Mouse (Mus musculus) forebrain, embryonic 15.5 days (tissue): Measurements from ENCODE around the gene Vmn1r122. TPM values are rescaled to one million over a fixed set of nuclear protein-coding genes. Genes with fewer than 3 reads are reported as not detected.
"Not testable (repeated sequence)": the region's sequence is repeated elsewhere in the genome, so short reads cannot be mapped to it uniquely, and the experiment has no call there.

Experiments
- ATAC-seq: fragments of 200-750 bp; cut with Nextera tagmentation; replicated peaks from 2 replicates; pipeline ENCODE4 v1.8.0; 2017; ENCODE audit warnings: mild to moderate bottlenecking, moderate TSS enrichment, moderate library complexity
- H3K27ac ChIP-seq: fragments of 300-500 bp; sonication (generic); replicated peaks from 2 replicates; pipeline ENCODE4 v1.5.1; 2015; ENCODE audit warnings: mild to moderate bottlenecking, inconsistent platforms
- H3K27me3 ChIP-seq: fragments of 300-500 bp; sonication (generic); 2 replicates; pipeline ENCODE4 v1.6.1; 2015; ENCODE audit warnings: inconsistent platforms
- H3K36me3 ChIP-seq: fragments of 300-500 bp; sonication (generic); 2 replicates; pipeline ENCODE4 v1.6.1; 2015; ENCODE audit warnings: mild to moderate bottlenecking, inconsistent platforms
- H3K4me1 ChIP-seq: fragments of 300-500 bp; sonication (generic); 2 replicates; pipeline ENCODE4 v1.6.1; 2015; ENCODE audit warnings: inconsistent platforms
- H3K4me2 ChIP-seq: fragments of 300-500 bp; sonication (generic); replicated peaks from 2 replicates; pipeline ENCODE4 v1.6.1; 2015; ENCODE audit warnings: mild to moderate bottlenecking, inconsistent platforms
- H3K4me3 ChIP-seq: fragments of 300-500 bp; sonication (generic); 2 replicates; pipeline ENCODE4 v1.5.1; 2015; ENCODE audit warnings: mild to moderate bottlenecking, inconsistent platforms
- H3K9ac ChIP-seq: fragments of 300-500 bp; sonication (generic); replicated peaks from 2 replicates; pipeline ENCODE4 v1.6.1; 2015; ENCODE audit warnings: mild to moderate bottlenecking, inconsistent platforms
- H3K9me3 ChIP-seq: fragments of 300-500 bp; sonication (generic); 2 replicates; pipeline ENCODE4 v1.6.1; 2016; ENCODE audit warnings: inconsistent platforms
- WGBS: fragments of 180-500 bp; shearing (Covaris S2); methylation state at CpG from one replicate; pipeline ENCODE4 v1.1.7; 2015; ENCODE audit warnings: mixed read lengths; 5-methylcytosine and 5-hydroxymethylcytosine counted together
- polyA plus RNA-seq: library from polyadenylated mRNA; unstranded; fragments of >200 nt; fragmentation: Nextera tagmentation; extraction: Ambion mirVana; gene quantifications from 2 replicates; pipeline ENCODE4 v1.2.1, GENCODE M21; 2015

Vmn1r122 gene
- not detected in 2 replicates for polyA plus RNA-seq

- H3K4me2 ChIP-seq, ATAC-seq, H3K36me3 ChIP-seq, H3K4me1 ChIP-seq, H3K27me3 ChIP-seq, H3K4me3 ChIP-seq, H3K9ac ChIP-seq, H3K9me3 ChIP-seq, H3K27ac ChIP-seq: not testable (repeated sequence)
- 55% methylated on average over 2 of the region's 3 CpGs for WGBS
Measured at GRCm38 (mm10) chr7:21134028-21134427, at the start of gene Vmn1r122. TSS of gene Vmn1r122 (minus strand) at chr7:21134128.

GRCm38 (mm10) chr7:21161885-21162284 is 28.0 kb upstream of the Vmn1r122 start, which contains the start of gene Vmn1r123:
TSS of gene Vmn1r123 (plus strand) at chr7:21162185.
- not testable (repeated sequence) for H3K27me3 ChIP-seq, ATAC-seq, H3K4me1 ChIP-seq, H3K36me3 ChIP-seq, H3K4me3 ChIP-seq, H3K9ac ChIP-seq, H3K4me2 ChIP-seq, H3K27ac ChIP-seq, H3K9me3 ChIP-seq
- 13% methylated on average over 1 of the region's 3 CpGs for WGBS

GRCm38 (mm10) chr7:21098413-21098812 is 35.5 kb downstream of the Vmn1r122 start, which contains the start of gene Vmn1r121:
TSS of gene Vmn1r121 (minus strand) at chr7:21098513.
- H3K27me3 ChIP-seq, H3K4me2 ChIP-seq, H3K9me3 ChIP-seq, H3K27ac ChIP-seq, H3K4me3 ChIP-seq, H3K9ac ChIP-seq, H3K4me1 ChIP-seq, ATAC-seq, H3K36me3 ChIP-seq: not testable (repeated sequence)
- 78% methylated on average over 5 of the region's 5 CpGs for whole genome bisulfite sequencing

Other genes with a start within 250 kb of the Vmn1r122 start
- gene Vmn1r118, start 221.8 kb downstream of the Vmn1r122 start, polyA plus RNA-seq, result not detected in 2 replicates
- gene Vmn1r119, start 121.7 kb downstream of the Vmn1r122 start, polyA plus RNA-seq, result not detected in 2 replicates
- not detected in 2 replicates for gene Vmn1r120, start 80.3 kb downstream of the Vmn1r122 start, polyA plus RNA-seq
- not detected in 2 replicates for gene Vmn1r121, start 35.6 kb downstream of the Vmn1r122 start, polyA plus RNA-seq
- gene Vmn1r123, start 28.1 kb upstream of the Vmn1r122 start, polyA plus RNA-seq, result not detected in 2 replicates
- not detected in 2 replicates for gene Gm5157, start 56.3 kb upstream of the Vmn1r122 start, polyA plus RNA-seq
- gene Vmn1r124, start 126.5 kb upstream of the Vmn1r122 start, polyA plus RNA-seq, result not detected in 2 replicates
- not detected in 2 replicates for gene Vmn1r125, start 138.1 kb upstream of the Vmn1r122 start, polyA plus RNA-seq
- not detected in 2 replicates for gene Vmn1r126, start 167.3 kb upstream of the Vmn1r122 start, polyA plus RNA-seq
- not detected in 2 replicates for gene Vmn1r127, start 185.7 kb upstream of the Vmn1r122 start, polyA plus RNA-seq
- gene Vmn1r128, start 215.2 kb upstream of the Vmn1r122 start, polyA plus RNA-seq, result not detected in 2 replicates
- gene Vmn1r129, start 227.2 kb upstream of the Vmn1r122 start, polyA plus RNA-seq, result not detected in 2 replicates